Mouse (Mus musculus) liver, embryonic 15.5 days (tissue): Measurements from ENCODE around the gene Ptcd2. TPM values are rescaled to one million over a fixed set of nuclear protein-coding genes. Genes with fewer than 3 reads are reported as not detected.

ENCODE experiments used
- ATAC-seq: fragments of 200-750 bp; cut with Nextera tagmentation; 2 replicates; pipeline ENCODE4 v1.8.0; 2017; ENCODE audit warnings: moderate number of reproducible peaks, mild to moderate bottlenecking, moderate library complexity; ENCODE audit not compliant: insufficient read depth
- H3K27ac ChIP-seq: fragments of 300-500 bp; sonication (generic); replicated peaks from 2 replicates; pipeline ENCODE4 v1.5.1; 2015; ENCODE audit warnings: mild to moderate bottlenecking, inconsistent platforms
- H3K27me3 ChIP-seq: fragments of 300-500 bp; sonication (generic); 2 replicates; pipeline ENCODE4 v1.6.1; 2015; ENCODE audit warnings: mild to moderate bottlenecking, inconsistent platforms
- H3K36me3 ChIP-seq: fragments of 300-500 bp; sonication (generic); replicated peaks from 2 replicates; pipeline ENCODE4 v1.6.1; 2015; ENCODE audit warnings: moderate library complexity, mild to moderate bottlenecking, inconsistent platforms
- H3K4me1 ChIP-seq: fragments of 300-500 bp; sonication (generic); replicated peaks from 2 replicates; pipeline ENCODE4 v1.6.1; 2015; ENCODE audit warnings: inconsistent platforms
- H3K4me2 ChIP-seq: fragments of 300-500 bp; sonication (generic); 2 replicates; pipeline ENCODE4 v1.6.1; 2015; ENCODE audit warnings: moderate library complexity, mild to moderate bottlenecking, inconsistent platforms
- H3K4me3 ChIP-seq: fragments of 300-500 bp; sonication (generic); replicated peaks from 2 replicates; pipeline ENCODE4 v1.5.1; 2015; ENCODE audit warnings: mild to moderate bottlenecking, inconsistent platforms
- H3K9ac ChIP-seq: fragments of 300-500 bp; sonication (generic); 2 replicates; pipeline ENCODE4 v1.6.1; 2015; ENCODE audit warnings: moderate library complexity, mild to moderate bottlenecking, inconsistent platforms
- H3K9me3 ChIP-seq: fragments of 300-500 bp; sonication (generic); replicated peaks from 2 replicates; pipeline ENCODE4 v1.6.1; 2016; ENCODE audit warnings: inconsistent platforms
- WGBS: fragments of 180-500 bp; shearing (Covaris S2); methylation state at CpG from one replicate; pipeline ENCODE4 v1.1.7; 2015; ENCODE audit warnings: mixed read lengths; ENCODE audit not compliant: insufficient replicate concordance; 5-methylcytosine and 5-hydroxymethylcytosine counted together
- polyA plus RNA-seq: library from polyadenylated mRNA; unstranded; fragments of >200 nt; fragmentation: Nextera tagmentation; extraction: Ambion mirVana; gene quantifications from 2 replicates; pipeline ENCODE4 v1.2.1, GENCODE M21; 2015

Gene Ptcd2
- polyA plus RNA-seq, 1 experiment from 2014 or later, result 26.2 TPM

GRCm38 (mm10) chr13:99303846-99304245 is 40.7 kb downstream of the Ptcd2 start:
- Histone ChIP-seq H3K27ac (no peak overlapping the region), H3K4me3 (no peak overlapping the region), H3K4me2 (no peak overlapping the region), H3K9ac (no peak overlapping the region), H3K9me3 (no peaks in the 10 kb centered on the region), H3K4me1 (no peaks in the 10 kb centered on the region), H3K27me3 (no peaks in the 10 kb centered on the region), H3K36me3 (no peaks in the 10 kb centered on the region)
- WGBS, result 60% methylated on average over 5 of the region's 5 CpGs
- no peak for ATAC-seq

GRCm38 (mm10) chr13:99299921-99300320 is 44.6 kb downstream of the Ptcd2 start:
- H3K27me3 ChIP-seq, result no peaks in the 10 kb centered on the region
- H3K9ac ChIP-seq, result no peak overlapping the region
- H3K4me1 ChIP-seq, result no peaks in the 10 kb centered on the region
- WGBS, result 58% methylated on average over 5 of the region's 5 CpGs
- no peaks in the 10 kb centered on the region for H3K36me3 ChIP-seq
- H3K27ac ChIP-seq, result no peak overlapping the region
- no peak for ATAC-seq
- H3K4me3 ChIP-seq, result no peak overlapping the region
- no peaks in the 10 kb centered on the region for H3K9me3 ChIP-seq
- no peak overlapping the region for H3K4me2 ChIP-seq

GRCm38 (mm10) chr13:99294176-99294575 is 50.3 kb downstream of the Ptcd2 start:
- WGBS, result 76% methylated on average over 13 of the region's 13 CpGs
- Histone ChIP-seq H3K27me3 (no peaks in the 10 kb centered on the region), H3K4me1 (no peaks in the 10 kb centered on the region), H3K4me2 (no peak overlapping the region), H3K9ac (no peak overlapping the region), H3K27ac (no peak overlapping the region), H3K36me3 (no peaks in the 10 kb centered on the region), H3K4me3 (no peak overlapping the region), H3K9me3 (no peaks in the 10 kb centered on the region)
- ATAC-seq, result no peak

GRCm38 (mm10) chr13:99290766-99291165 is 53.7 kb downstream of the Ptcd2 start:
- 68% methylated on average over 8 of the region's 8 CpGs for WGBS
- H3K9me3 ChIP-seq, result no peaks in the 10 kb centered on the region
- H3K4me3 ChIP-seq, result no peak overlapping the region
- no peak overlapping the region for H3K9ac ChIP-seq
- no peak overlapping the region for H3K4me2 ChIP-seq
- H3K27ac ChIP-seq, result no peak overlapping the region
- H3K36me3 ChIP-seq, result no peaks in the 10 kb centered on the region
- no peaks in the 10 kb centered on the region for H3K27me3 ChIP-seq
- no peak for ATAC-seq
- H3K4me1 ChIP-seq, result no peaks in the 10 kb centered on the region

GRCm38 (mm10) chr13:99287786-99288185 is 56.7 kb downstream of the Ptcd2 start:
- WGBS, result 57% methylated on average over 9 of the region's 9 CpGs
- no peak overlapping the region for H3K4me3 ChIP-seq
- ATAC-seq, result no peak

GRCm38 (mm10) chr13:99287207-99287606 is 57.3 kb downstream of the Ptcd2 start:
- Histone ChIP-seq H3K4me1 (no peaks in the 10 kb centered on the region), H3K4me3 (no peak overlapping the region), H3K4me2 (peak overlapping the region; percentile 3; the same call in 1 of the 2 replicates), H3K27me3 (no peaks in the 10 kb centered on the region), H3K36me3 (no peaks in the 10 kb centered on the region), H3K27ac (no peak overlapping the region), H3K9ac (no peak overlapping the region), H3K9me3 (no peaks in the 10 kb centered on the region)
- WGBS, result 63% methylated on average over 4 of the region's 4 CpGs
- no peak for ATAC-seq

More at GRCm38 (mm10) chr13:99287786-99288185, 56.7 kb downstream of the Ptcd2 start:
- Histone ChIP-seq H3K9me3 (no peaks in the 10 kb centered on the region), H3K27ac (no peak overlapping the region), H3K27me3 (no peaks in the 10 kb centered on the region), H3K4me2 (0 out of 2 replicates have a peak overlapping the region, but pooled peaks have one; percentile 3), H3K4me1 (no peaks in the 10 kb centered on the region), H3K36me3 (no peaks in the 10 kb centered on the region), H3K9ac (no peak overlapping the region)

GRCm38 (mm10) chr13:99285241-99285640 is 59.3 kb downstream of the Ptcd2 start:
- no peaks in the 10 kb centered on the region for H3K9me3 ChIP-seq
- no peak overlapping the region for H3K4me3 ChIP-seq
- H3K9ac ChIP-seq, result no peak overlapping the region
- no peak overlapping the region for H3K4me2 ChIP-seq
- no peak for ATAC-seq
- H3K27ac ChIP-seq, result no peak overlapping the region
- H3K27me3 ChIP-seq, result no peaks in the 10 kb centered on the region
- no peaks in the 10 kb centered on the region for H3K36me3 ChIP-seq
- 38% methylated on average over 2 of the region's 2 CpGs for WGBS
- H3K4me1 ChIP-seq, result no peaks in the 10 kb centered on the region

- Histone ChIP-seq H3K27me3 (no peaks in the 10 kb centered on the region), H3K4me1 (no peaks in the 10 kb centered on the region), H3K4me2 (no peak overlapping the region), H3K9ac (no peak overlapping the region), H3K9me3 (no peaks in the 10 kb centered on the region), H3K27ac (no peak overlapping the region), H3K36me3 (no peaks in the 10 kb centered on the region), H3K4me3 (no peak overlapping the region)
- ATAC-seq, result no peak
- 75% methylated on average over 21 of the region's 21 CpGs for WGBS
These were observed 59.9 kb downstream of the Ptcd2 start for GRCm38 (mm10) chr13:99284400-99285160.

- Histone ChIP-seq H3K36me3 (no peaks in the 10 kb centered on the region), H3K9me3 (no peaks in the 10 kb centered on the region), H3K4me1 (no peaks in the 10 kb centered on the region), H3K4me2 (no peak overlapping the region), H3K27me3 (no peaks in the 10 kb centered on the region), H3K4me3 (no peak overlapping the region), H3K27ac (no peak overlapping the region), H3K9ac (no peak overlapping the region)
- 79% methylated on average over 12 of the region's 12 CpGs for WGBS
- no peak for ATAC-seq
These were observed 60.6 kb downstream of the Ptcd2 start for GRCm38 (mm10) chr13:99283916-99284315.

- no peaks in the 10 kb centered on the region for H3K4me1 ChIP-seq
- H3K27ac ChIP-seq, result no peak overlapping the region
- H3K27me3 ChIP-seq, result no peaks in the 10 kb centered on the region
- ATAC-seq, result no peak
- H3K9ac ChIP-seq, result no peak overlapping the region
- no peak overlapping the region for H3K4me3 ChIP-seq
- no peaks in the 10 kb centered on the region for H3K36me3 ChIP-seq
- no peaks in the 10 kb centered on the region for H3K9me3 ChIP-seq
- 62% methylated on average over 6 of the region's 6 CpGs for WGBS
- no peak overlapping the region for H3K4me2 ChIP-seq
These were observed 61.5 kb downstream of the Ptcd2 start for GRCm38 (mm10) chr13:99282961-99283360.

GRCm38 (mm10) chr13:99279351-99279750 is 65.2 kb downstream of the Ptcd2 start:
- no peak; the same call in 1 of the 2 replicates for ATAC-seq
- Histone ChIP-seq H3K27me3 (no peaks in the 10 kb centered on the region), H3K36me3 (no peaks in the 10 kb centered on the region), H3K27ac (no peak overlapping the region), H3K4me3 (no peak overlapping the region), H3K4me2 (no peak overlapping the region), H3K9ac (no peak overlapping the region), H3K9me3 (no peaks in the 10 kb centered on the region), H3K4me1 (no peaks in the 10 kb centered on the region)
- 60% methylated on average over 10 of the region's 10 CpGs for WGBS

GRCm38 (mm10) chr13:99278511-99278910 is 66.0 kb downstream of the Ptcd2 start:
- ATAC-seq, result no peak
- H3K4me3 ChIP-seq, result no peak overlapping the region
- H3K9ac ChIP-seq, result no peak overlapping the region
- H3K4me1 ChIP-seq, result no peaks in the 10 kb centered on the region
- no peaks in the 10 kb centered on the region for H3K36me3 ChIP-seq
- WGBS, result 62% methylated on average over 6 of the region's 6 CpGs
- H3K4me2 ChIP-seq, result no peak overlapping the region
- H3K27me3 ChIP-seq, result no peaks in the 10 kb centered on the region
- H3K27ac ChIP-seq, result no peak overlapping the region
- no peaks in the 10 kb centered on the region for H3K9me3 ChIP-seq
